Mouse (Mus musculus): ENCODE data around the gene Cadps.

DNA sequence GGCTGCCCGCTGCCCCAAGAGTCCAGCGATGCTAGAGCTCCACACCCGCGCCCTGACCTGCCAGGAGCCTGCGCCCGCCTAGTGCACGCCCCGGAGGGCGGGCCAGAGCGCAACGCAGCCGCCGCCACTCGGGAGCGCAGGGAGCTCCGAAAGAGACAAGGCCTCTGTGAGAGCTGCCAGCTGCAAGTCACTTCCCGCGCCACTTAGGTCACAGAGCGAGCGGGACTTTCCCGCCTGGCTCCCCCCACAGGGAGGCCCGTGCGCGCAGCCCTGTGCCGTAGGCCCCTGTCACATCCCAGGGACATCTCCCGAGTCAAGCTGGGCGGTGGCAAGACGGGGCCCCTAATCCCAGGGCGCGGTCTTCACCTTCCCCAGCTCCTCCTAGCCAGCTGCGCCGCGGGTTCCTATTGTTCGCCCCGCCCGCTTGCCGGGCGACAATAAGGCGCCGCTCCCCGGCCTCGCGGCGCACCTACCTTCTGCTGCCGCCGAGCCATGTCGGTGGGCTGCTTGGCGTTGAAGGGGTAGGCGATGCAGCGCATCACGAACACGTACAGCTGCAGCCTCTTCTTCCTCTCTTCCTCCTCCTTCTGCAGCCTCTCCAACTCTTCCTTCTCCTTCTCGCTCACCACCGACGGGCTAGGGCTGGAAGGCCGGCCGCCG, 918 bp downstream of the Cadps start:
- TF ChIP-seq POLR2A (IDR thresholded peaks at IDR 0.05; ENCODE audit: control insufficient read depth, extremely low read depth, insufficient read depth, low read length, poor library complexity) (no peak), CTCF (IDR thresholded peaks at IDR 0.05; ENCODE audit: borderline replicate concordance, control insufficient read depth, extremely low read depth, insufficient read depth, low read length, poor library complexity) (no peak)
